Mouse (Mus musculus) heart, adult 2 months (tissue): ENCODE data around the gene Nepro.

ENCODE experiments used
- CTCF ChIP-seq: fragments of 200-600 bp; IDR thresholded peaks from 2 replicates; pipeline ENCODE4 v1.8.1; 2022; ENCODE audit warnings: antibody characterized with exemption, mild to moderate bottlenecking, moderate library complexity
- POLR2A ChIP-seq: fragments of 200-500 bp; IDR thresholded peaks from 2 replicates; pipeline ENCODE4 v1.6.1; 2011; ENCODE audit warnings: mild to moderate bottlenecking, low read depth, low read length, control low read depth; ENCODE audit not compliant: insufficient read depth

GRCm38 (mm10) chr16:44688507-44688906 lies 35.6 kb upstream of the Nepro start:
- TF ChIP-seq CTCF: no peak
- TF ChIP-seq POLR2A: no peak
